Mouse (Mus musculus) spleen, embryonic (tissue): ENCODE data around the gene Col6a3.

Source experiments
- CTCF ChIA-PET: fragments of 350-600 bp; sonication (Branson Sonifier 250); formaldehyde crosslinking; loops from one replicate; lab custom pipeline; 2022; lab: Charles Lee

Gene Col6a3

DNA sequence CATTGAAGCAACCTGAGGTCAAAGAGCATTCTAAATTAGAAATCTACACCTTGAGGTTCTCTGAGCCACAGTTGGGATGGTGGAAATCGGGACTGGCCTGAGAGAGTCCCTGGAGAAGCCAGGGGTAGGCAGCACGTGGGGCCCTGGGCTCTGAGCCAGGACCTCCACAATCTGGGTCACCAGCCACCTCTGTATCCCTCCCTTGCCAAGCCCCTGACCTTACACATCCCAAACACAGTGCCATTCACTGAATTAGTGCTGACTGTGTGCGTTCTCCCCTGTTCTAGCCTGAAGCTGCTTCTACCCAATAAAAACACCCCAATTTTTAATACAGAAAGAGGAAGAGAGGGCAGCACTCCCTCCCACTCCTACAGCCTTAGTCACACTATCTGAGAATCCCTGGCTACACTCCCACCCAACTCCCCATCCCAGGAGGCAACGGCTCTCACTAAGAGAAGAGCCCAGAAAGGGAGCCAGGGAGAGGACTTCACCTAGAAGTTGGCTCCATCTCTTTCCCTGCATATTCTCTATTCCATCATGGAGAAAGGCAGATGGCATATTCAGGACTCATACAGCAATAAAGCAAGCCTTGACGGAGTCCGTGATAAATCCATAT is 46.4 kb downstream of the Col6a3 start:
- CTCF ChIA-PET, result no interaction called here

- CTCF ChIA-PET, result no interaction called here
Measured at GRCm38 (mm10) chr1:90793368-90793767, 50.4 kb downstream of the Col6a3 start.

DNA sequence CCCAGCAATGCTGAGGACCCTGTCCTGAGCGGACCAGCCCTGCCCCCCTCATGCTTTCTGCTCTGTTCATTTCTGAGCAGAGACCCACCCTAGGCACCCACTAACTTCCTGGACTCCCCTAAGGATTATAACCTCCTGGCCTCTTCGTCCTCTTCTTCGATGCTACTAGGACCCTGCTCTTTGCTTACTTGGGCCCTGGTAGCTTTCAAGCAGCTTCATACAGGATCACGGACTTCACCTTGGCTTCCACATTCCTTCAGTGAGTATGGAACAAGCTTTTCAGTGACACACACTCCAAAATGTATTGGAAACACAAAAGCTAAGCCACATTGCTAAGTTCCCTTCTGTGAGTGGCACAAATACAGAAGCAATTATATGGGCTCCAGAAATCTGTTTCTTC is 52.8 kb downstream of the Col6a3 start:
- CTCF ChIA-PET, result no interaction called here

- CTCF ChIA-PET, result no interaction called here
Measured at GRCm38 (mm10) chr1:90789506-90789905, 54.3 kb downstream of the Col6a3 start.

GRCm38 (mm10) chr1:90780446-90780845 is 63.3 kb downstream of the Col6a3 start:
- CTCF ChIA-PET, result no interaction called here

DNA sequence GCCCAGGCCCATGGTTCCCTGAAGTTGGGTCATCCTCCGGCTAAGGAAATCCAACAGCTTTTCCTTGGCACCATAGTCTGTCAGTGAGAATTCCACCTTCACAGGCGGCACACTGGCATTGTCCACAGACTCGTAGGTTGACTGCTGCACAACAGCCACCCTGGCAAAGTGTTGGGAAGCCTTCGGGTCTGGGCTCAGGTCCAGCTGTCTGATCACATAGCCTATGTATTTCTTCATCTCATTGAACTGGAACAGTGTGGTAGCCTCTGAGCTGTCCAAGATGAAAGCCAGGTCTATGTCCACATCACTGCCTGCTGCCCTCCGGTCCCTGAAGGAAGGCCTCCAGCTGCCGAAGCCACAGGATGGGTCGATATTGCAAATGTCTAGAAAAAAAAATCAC is 64.7 kb downstream of the Col6a3 start:
- CTCF ChIA-PET, result no interaction called here

GRCm38 (mm10) chr1:90775477-90776241 is 68.1 kb downstream of the Col6a3 start:
- CTCF ChIA-PET, result no interaction called here

GRCm38 (mm10) chr1:90771172-90771571 is 72.6 kb downstream of the Col6a3 start:
- CTCF ChIA-PET, result no interaction called here

GRCm38 (mm10) chr1:90770027-90770426 is 73.7 kb downstream of the Col6a3 start:
- CTCF ChIA-PET, result no interaction called here

- CTCF ChIA-PET, result no interaction called here
Measured at GRCm38 (mm10) chr1:90769301-90769700, 74.5 kb downstream of the Col6a3 start.

DNA sequence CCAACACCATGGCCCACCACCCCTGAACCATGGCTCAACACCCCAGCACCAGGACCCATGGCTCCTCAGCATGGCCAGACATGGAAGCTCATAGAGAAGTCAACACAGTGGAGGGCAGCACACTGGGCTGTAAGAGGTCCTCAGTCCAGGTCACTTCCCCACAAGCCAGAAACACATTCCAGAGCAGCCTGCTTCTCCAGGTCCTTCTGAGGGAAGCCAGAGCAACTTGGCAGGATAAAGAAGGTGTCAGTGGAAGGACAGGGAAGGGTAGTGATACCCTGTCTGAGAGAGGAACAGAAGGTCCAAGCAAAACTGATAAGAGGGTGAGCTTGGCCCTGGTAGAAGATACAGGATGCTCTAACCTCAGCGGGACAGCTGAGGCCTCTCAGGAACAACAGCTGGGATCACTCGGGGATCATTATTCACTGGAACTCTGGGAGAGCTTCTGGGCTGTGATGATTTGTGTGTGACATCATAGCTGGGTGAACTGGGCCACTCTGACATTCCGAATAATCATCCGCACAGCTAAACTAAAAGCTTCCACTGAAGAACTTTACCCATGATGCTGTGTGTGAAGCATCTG is 85.6 kb downstream of the Col6a3 start:
- CTCF ChIA-PET, result interaction anchor here (0.7 kb wide), 1 partner anchor 98 kb away, joined by 4 read pairs; no protein-coding TSS in a partner anchor

GRCm38 (mm10) chr1:90753869-90754563 is 89.8 kb downstream of the Col6a3 start:
- CTCF ChIA-PET, result no interaction called here

- CTCF ChIA-PET, result no interaction called here
Measured at GRCm38 (mm10) chr1:90751221-90751620, 92.5 kb downstream of the Col6a3 start.

GRCm38 (mm10) chr1:90750169-90750568 is 93.6 kb downstream of the Col6a3 start:
- CTCF ChIA-PET, result no interaction called here

DNA sequence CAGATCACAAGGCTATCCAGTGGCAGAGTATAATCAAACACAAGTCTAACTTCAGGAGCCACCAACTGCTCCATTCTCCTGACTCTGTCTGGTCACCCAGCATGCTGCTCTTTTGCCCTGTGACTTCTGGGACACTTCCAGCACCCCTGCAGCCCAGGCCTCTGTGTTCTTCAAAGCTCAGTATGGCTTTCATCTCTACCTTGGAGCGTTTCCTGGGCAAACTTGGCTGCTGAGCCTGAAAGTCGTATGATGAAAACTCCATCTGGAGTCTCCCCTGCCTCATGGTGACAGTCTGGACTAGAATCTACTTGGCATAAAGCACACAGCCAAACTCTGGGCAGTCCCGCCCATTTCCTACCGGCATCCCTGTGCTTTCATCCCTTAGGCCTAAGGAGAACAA is 95.2 kb downstream of the Col6a3 start:
- CTCF ChIA-PET, result no interaction called here

GRCm38 (mm10) chr1:90743941-90744386 is 99.8 kb downstream of the Col6a3 start:
- CTCF ChIA-PET, result no interaction called here

DNA sequence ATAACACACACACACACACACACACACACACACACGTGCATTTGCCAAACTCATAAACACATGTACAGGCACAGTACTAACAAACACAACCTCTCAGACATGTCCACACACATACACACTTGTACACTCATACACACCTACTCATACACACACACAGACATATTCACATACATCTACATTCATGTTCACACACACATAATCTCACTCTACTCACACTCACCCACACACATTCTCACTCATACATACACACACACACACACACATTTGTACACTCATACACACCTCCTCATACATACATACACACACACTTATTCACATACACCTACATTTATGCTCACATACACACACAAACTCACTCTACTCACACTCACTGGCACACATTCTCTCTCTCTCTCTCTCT is 100.3 kb downstream of the Col6a3 start:
- CTCF ChIA-PET, result no interaction called here

GRCm38 (mm10) chr1:90742641-90743040 is 101.1 kb downstream of the Col6a3 start:
- CTCF ChIA-PET, result no interaction called here

- CTCF ChIA-PET, result no interaction called here
Measured at GRCm38 (mm10) chr1:90740216-90741170, 103.3 kb downstream of the Col6a3 start.

DNA sequence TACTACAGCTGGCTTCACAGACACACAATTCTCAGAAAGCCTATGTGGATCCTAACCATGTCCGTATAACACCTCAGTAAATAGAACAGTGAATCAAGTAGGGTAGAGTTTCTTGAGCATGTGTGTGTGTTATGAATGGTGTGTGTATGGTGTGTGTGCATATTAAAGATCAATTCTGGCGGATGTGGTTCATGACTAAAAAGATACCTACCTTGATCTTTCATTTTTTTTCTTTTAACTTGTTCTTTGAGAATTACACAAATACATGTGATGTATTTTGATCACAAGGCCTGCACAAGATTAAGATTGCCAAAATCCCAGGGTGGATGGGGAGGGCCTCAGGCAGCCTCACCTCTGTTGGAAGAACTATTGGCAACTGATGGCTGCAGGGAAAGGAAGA is 104.9 kb downstream of the Col6a3 start:
- CTCF ChIA-PET, result no interaction called here

GRCm38 (mm10) chr1:90729466-90729865 is 114.3 kb downstream of the Col6a3 start:
- CTCF ChIA-PET, result no interaction called here
